Mouse (Mus musculus) hindbrain, embryonic 14.5 days (tissue): ENCODE data around the gene Golph3. TPM values are rescaled to one million over a fixed set of nuclear protein-coding genes. Genes with fewer than 3 reads are reported as not detected.
A peak's percentile ranks its signal among the peaks of the same experiment; 100 is the strongest.

Experiments
- ATAC-seq: fragments of 200-750 bp; cut with Nextera tagmentation; 2 replicates; pipeline ENCODE4 v1.8.0; 2017; ENCODE audit warnings: moderate number of reproducible peaks, mild to moderate bottlenecking, moderate TSS enrichment, moderate library complexity; ENCODE audit not compliant: low FRiP score
- DNase-seq: peaks from one replicate; pipeline ENCODE4 v3.0.0-alpha.2; 2015; ENCODE audit warnings: low spot score
- H3K27ac ChIP-seq: fragments of 300-500 bp; sonication (generic); 2 replicates; pipeline ENCODE4 v1.5.1; 2014; ENCODE audit warnings: mild to moderate bottlenecking, moderate library complexity
- H3K27me3 ChIP-seq: fragments of 300-500 bp; sonication (generic); 2 replicates; pipeline ENCODE4 v1.6.1; 2014; ENCODE audit warnings: mild to moderate bottlenecking, low read length, mixed read lengths; ENCODE audit not compliant: control insufficient read depth, insufficient read depth
- H3K36me3 ChIP-seq: fragments of 300-500 bp; sonication (generic); replicated peaks from 2 replicates; pipeline ENCODE4 v1.6.1; 2014; ENCODE audit not compliant: control insufficient read depth, insufficient read depth
- H3K4me1 ChIP-seq: fragments of 300-500 bp; sonication (generic); replicated peaks from 2 replicates; pipeline ENCODE4 v1.6.1; 2014; ENCODE audit warnings: antibody characterized with exemption, low read length, mixed read lengths; ENCODE audit not compliant: control insufficient read depth, insufficient read depth
- H3K4me2 ChIP-seq: fragments of 300-500 bp; sonication (generic); replicated peaks from 2 replicates; pipeline ENCODE4 v1.6.1; 2014; ENCODE audit warnings: mild to moderate bottlenecking, moderate library complexity
- H3K4me3 ChIP-seq: fragments of 300-500 bp; sonication (generic); replicated peaks from 2 replicates; pipeline ENCODE4 v1.5.1; 2014; ENCODE audit warnings: mild to moderate bottlenecking, low read length
- H3K9ac ChIP-seq: fragments of 300-500 bp; sonication (generic); 2 replicates; pipeline ENCODE4 v1.6.1; 2014
- H3K9me3 ChIP-seq: fragments of 300-500 bp; sonication (generic); 2 replicates; pipeline ENCODE4 v1.6.1; 2016; ENCODE audit warnings: low read length; ENCODE audit not compliant: control insufficient read depth
- WGBS: fragments of 180-500 bp; shearing (Covaris S2); extraction: QIAGEN DNeasy Blood & Tissue Kit; methylation state at CpG from one replicate; pipeline ENCODE4 v1.1.7; 2014; 5-methylcytosine and 5-hydroxymethylcytosine counted together
- polyA plus RNA-seq: library from polyadenylated mRNA; unstranded; fragments of >200 nt; fragmentation: Nextera tagmentation; extraction: Ambion mirVana; gene quantifications from 2 replicates; pipeline ENCODE4 v1.2.1, GENCODE M21; 2014

Gene Golph3
- 96.9 and 112 TPM in 2 replicates for polyA plus RNA-seq

GRCm38 (mm10) chr15:12321091-12321787, at the start of gene Golph3:
Gene Golph3 (plus strand): TSS chr15:12321450.
- DNase-seq (peak; percentile 95), ATAC-seq (peak; percentile 97)
- peaks cover 28% of the 10 kb centered on the region for H3K4me1 ChIP-seq
- peak within 1 kb of the TSS; percentile 83 for H3K4me3 ChIP-seq
- H3K27me3 ChIP-seq = peaks cover 10% of the 10 kb centered on the region
- under 1% methylated on average over 72 of the region's 74 CpGs for WGBS
- peak within 1 kb of the TSS; percentile 96 for H3K9ac ChIP-seq
- no peaks in the 10 kb centered on the region for H3K36me3 ChIP-seq
- peak within 1 kb of the TSS; percentile 62 for H3K4me2 ChIP-seq
- peak within 1 kb of the TSS; percentile 95 for H3K27ac ChIP-seq
- no peaks in the 10 kb centered on the region for H3K9me3 ChIP-seq

- H3K9me3 ChIP-seq = no peaks in the 10 kb centered on the region
- no peak overlapping the region for H3K9ac ChIP-seq
- ATAC-seq = no peak
- H3K4me2 ChIP-seq = no peak overlapping the region
- H3K36me3 ChIP-seq = peaks cover 30% of the 10 kb centered on the region
- WGBS = 86% methylated on average over 12 of the region's 12 CpGs
- no peak overlapping the region for H3K4me3 ChIP-seq
- H3K4me1 ChIP-seq = no peaks in the 10 kb centered on the region
- DNase-seq = no peak
- H3K27me3 ChIP-seq = no peaks in the 10 kb centered on the region
- H3K27ac ChIP-seq = no peak overlapping the region
Measured at GRCm38 (mm10) chr15:12273325-12274052, 47.8 kb upstream of the Golph3 start.

- ATAC-seq (no peak), DNase-seq (no peak)
- no peaks in the 10 kb centered on the region for H3K27me3 ChIP-seq
- no peak overlapping the region for H3K4me2 ChIP-seq
- H3K27ac ChIP-seq = no peak overlapping the region
- H3K9me3 ChIP-seq = no peaks in the 10 kb centered on the region
- WGBS = 66% methylated on average over 4 of the region's 4 CpGs
- H3K9ac ChIP-seq = no peak overlapping the region
- H3K4me1 ChIP-seq = no peaks in the 10 kb centered on the region
- no peak overlapping the region for H3K4me3 ChIP-seq
- peaks cover 23% of the 10 kb centered on the region for H3K36me3 ChIP-seq
Measured at GRCm38 (mm10) chr15:12274053-12274769, 47.0 kb upstream of the Golph3 start.

- no peaks in the 10 kb centered on the region for H3K27me3 ChIP-seq
- no peak overlapping the region for H3K9ac ChIP-seq
- WGBS = 84% methylated on average over 4 of the region's 4 CpGs
- ATAC-seq = no peak
- H3K36me3 ChIP-seq = peaks cover 13% of the 10 kb centered on the region
- DNase-seq = no peak
- H3K4me2 ChIP-seq = no peak overlapping the region
- H3K27ac ChIP-seq = no peak overlapping the region
- no peak overlapping the region for H3K4me3 ChIP-seq
- no peaks in the 10 kb centered on the region for H3K4me1 ChIP-seq
- H3K9me3 ChIP-seq = no peaks in the 10 kb centered on the region
Measured at GRCm38 (mm10) chr15:12275091-12275623, 46.1 kb upstream of the Golph3 start.

DNA sequence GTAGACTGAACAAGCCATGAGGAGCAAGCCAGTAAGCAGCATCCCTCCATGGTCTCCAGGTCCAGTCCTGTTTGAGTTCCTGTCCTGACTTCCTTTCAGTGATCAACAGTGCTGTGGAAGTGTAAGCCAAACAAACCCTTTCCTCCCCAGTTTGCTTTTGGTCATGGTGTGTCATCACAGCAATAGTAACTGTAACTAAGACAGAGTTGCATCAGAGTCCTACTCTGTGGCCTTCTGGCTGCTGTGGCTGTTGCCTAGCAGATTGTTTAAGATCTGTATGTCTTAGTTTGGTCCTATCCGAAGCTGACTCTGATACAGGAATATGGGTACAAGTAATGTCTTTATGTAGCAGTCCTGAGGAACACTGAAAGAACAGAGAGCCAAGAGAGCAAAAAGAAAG, 41.4 kb upstream of the Golph3 start:
- no peak for DNase-seq
- Histone ChIP-seq H3K4me2 (no peak overlapping the region), H3K9me3 (no peaks in the 10 kb centered on the region), H3K36me3 (no peaks in the 10 kb centered on the region), H3K27me3 (no peaks in the 10 kb centered on the region), H3K9ac (no peak overlapping the region), H3K4me3 (no peak overlapping the region), H3K4me1 (no peaks in the 10 kb centered on the region), H3K27ac (no peak overlapping the region)
- ATAC-seq = no peak
- WGBS = 92% methylated on average over 1 of the region's 1 CpGs

DNA sequence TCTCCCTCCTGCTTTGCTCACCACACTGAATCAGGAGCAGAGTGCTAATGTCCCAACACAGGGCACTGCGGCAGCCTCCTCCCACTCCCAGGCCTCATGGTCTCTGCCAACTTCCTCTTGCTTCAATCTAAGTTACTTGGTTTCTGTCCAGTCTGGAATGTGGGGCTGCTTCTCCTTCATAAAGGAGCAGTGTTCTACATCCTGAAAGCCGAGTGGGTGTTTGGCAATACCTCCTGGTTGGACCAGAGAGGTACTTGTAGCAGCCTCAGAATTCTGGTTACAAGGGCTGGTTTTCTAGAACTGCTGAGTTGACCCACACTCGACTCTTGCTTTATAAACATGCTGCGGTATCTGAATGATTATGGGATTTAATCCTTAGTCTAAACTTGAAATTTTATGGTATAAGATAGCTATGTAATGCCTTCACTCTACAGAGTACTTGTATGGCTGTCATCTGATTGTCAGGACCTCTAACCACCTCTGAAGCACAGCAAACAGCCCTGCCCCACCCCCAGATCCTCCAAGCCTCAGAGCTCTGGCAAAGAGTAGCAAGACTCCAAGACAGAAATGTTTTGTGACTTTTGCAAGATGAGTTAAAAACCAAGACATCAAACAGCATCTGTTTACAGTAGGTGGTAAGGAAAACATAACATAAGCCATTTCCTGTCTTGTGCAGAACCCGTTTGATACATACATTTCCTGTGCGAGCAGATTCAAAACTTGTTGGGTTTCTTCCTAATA, 36.3 kb upstream of the Golph3 start:
- 0 out of 2 replicates have a peak overlapping the region, but pooled peaks have one; percentile 2 for H3K27ac ChIP-seq
- no peak for ATAC-seq

DNA sequence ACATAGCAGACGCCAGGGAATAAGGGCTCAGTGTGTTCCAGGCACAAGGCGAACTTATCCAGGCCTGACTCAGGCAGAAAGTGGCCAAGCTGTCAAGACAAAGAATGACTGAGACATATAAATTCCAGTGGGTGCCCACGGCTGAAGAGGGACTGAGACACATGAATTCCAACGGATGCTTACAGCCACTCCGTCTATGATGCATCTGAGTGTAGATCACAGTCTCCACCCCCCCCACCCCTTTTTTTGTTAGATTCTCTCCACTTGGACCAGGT, 35.8 kb upstream of the Golph3 start:
- Histone ChIP-seq H3K4me3 (no peak overlapping the region), H3K27me3 (no peaks in the 10 kb centered on the region), H3K4me1 (no peaks in the 10 kb centered on the region), H3K9me3 (no peaks in the 10 kb centered on the region), H3K27ac (0 out of 2 replicates have a peak overlapping the region, but pooled peaks have one; percentile 2), H3K36me3 (no peaks in the 10 kb centered on the region), H3K4me2 (no peak overlapping the region), H3K9ac (no peak overlapping the region)
- ATAC-seq = no peak
- no peak for DNase-seq
- WGBS = 83% methylated on average over 5 of the region's 5 CpGs

More for the DNA sequence above, 36.3 kb upstream of the Golph3 start:
- Histone ChIP-seq H3K9me3 (no peaks in the 10 kb centered on the region), H3K4me3 (no peak overlapping the region), H3K36me3 (no peaks in the 10 kb centered on the region), H3K4me2 (no peak overlapping the region), H3K27me3 (no peaks in the 10 kb centered on the region), H3K4me1 (no peaks in the 10 kb centered on the region), H3K9ac (no peak overlapping the region)
- WGBS = 80% methylated on average over 6 of the region's 6 CpGs
- no peak for DNase-seq

DNA sequence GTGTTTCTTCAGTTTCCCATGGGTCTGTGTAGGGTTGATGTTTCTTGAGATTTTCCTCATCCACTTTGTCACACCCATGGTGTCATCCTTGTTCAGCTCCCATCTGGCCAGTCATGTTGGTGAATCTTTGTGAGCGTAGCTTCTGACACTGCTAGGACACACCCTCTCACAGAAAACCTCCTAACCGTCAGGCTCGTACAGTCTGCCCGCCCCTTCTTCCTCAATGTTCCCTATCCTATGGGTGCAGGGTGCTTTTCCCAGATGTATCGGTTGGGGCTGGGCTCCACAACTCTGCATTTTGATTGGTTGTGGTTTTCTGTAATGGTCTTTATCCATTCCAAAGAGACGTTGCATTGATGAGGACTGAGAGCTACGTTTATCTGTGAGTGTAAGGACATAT, 30.9 kb upstream of the Golph3 start:
- DNase-seq (no peak), ATAC-seq (no peak)
- Histone ChIP-seq H3K27me3 (no peaks in the 10 kb centered on the region), H3K4me3 (no peak overlapping the region), H3K27ac (no peak overlapping the region), H3K36me3 (no peaks in the 10 kb centered on the region), H3K4me2 (no peak overlapping the region), H3K4me1 (no peaks in the 10 kb centered on the region), H3K9me3 (no peaks in the 10 kb centered on the region), H3K9ac (no peak overlapping the region)
- 86% methylated on average over 7 of the region's 7 CpGs for WGBS
